Mouse (Mus musculus) MEL (cell line): ENCODE results near the gene Prkce. TPM values are rescaled to one million over a fixed set of nuclear protein-coding genes. Genes with fewer than 3 reads are reported as not detected.

Source experiments
- DNase-seq: peaks from one replicate; pipeline ENCODE4 v3.0.0; 2011; ENCODE audit warnings: low read depth, low spot score
- H3K27ac ChIP-seq: 2 replicates; pipeline ENCODE4 v1.5.1; 2012; ENCODE audit warnings: low read depth, mild to moderate bottlenecking, control low read depth, low read length, moderate library complexity; ENCODE audit not compliant: control insufficient read depth
- H3K27me3 ChIP-seq, 2 experiments: fragments of 150-350 bp in 1 of 2; sonication (generic) in 1 of 2; 2 replicates each; pipeline ENCODE4 v1.6.1; 2012; ENCODE audit warnings: low read length in 2 of 2, mild to moderate bottlenecking in 2 of 2, improper control_type of control experiment in 1 of 2, moderate library complexity in 1 of 2; ENCODE audit not compliant: insufficient read depth in 2 of 2, control insufficient read depth in 1 of 2
- H3K36me3 ChIP-seq, 2 experiments: 2 replicates each; pipeline ENCODE4 v1.6.1; 2012 to 2014; ENCODE audit warnings: low read length in 2 of 2, improper control_type of control experiment in 1 of 2, inconsistent platforms in 1 of 2, mild to moderate bottlenecking in 1 of 2; ENCODE audit not compliant: insufficient read depth in 2 of 2, control insufficient read depth in 1 of 2
- H3K4me1 ChIP-seq, 2 experiments: fragments of 150-350 bp in 1 of 2; sonication (generic) in 1 of 2; 2 replicates each; pipeline ENCODE4 v1.6.1; 2012; ENCODE audit warnings: low read length in 2 of 2, improper control_type of control experiment in 1 of 2, mild to moderate bottlenecking in 1 of 2; ENCODE audit not compliant: insufficient read depth in 2 of 2, control insufficient read depth in 1 of 2
- H3K4me3 ChIP-seq, 2 experiments: fragments of 150-350 bp in 1 of 2; sonication (generic) in 1 of 2; 2 replicates each; pipeline ENCODE4 v1.5.1; 2012; ENCODE audit warnings: low read depth in 2 of 2, low read length in 2 of 2, mild to moderate bottlenecking in 2 of 2, moderate library complexity in 2 of 2, control low read depth in 1 of 2, improper control_type of control experiment in 1 of 2; ENCODE audit not compliant: control insufficient read depth in 1 of 2, insufficient read depth in 1 of 2
- H3K79me2 ChIP-seq: 2 replicates; pipeline ENCODE4 v1.6.1; 2012; ENCODE audit warnings: mild to moderate bottlenecking, low read length, moderate library complexity; ENCODE audit not compliant: control insufficient read depth, poor library complexity, insufficient read depth
- H3K9ac ChIP-seq: 2 replicates; pipeline ENCODE4 v1.6.1; 2012; ENCODE audit warnings: low read depth, mild to moderate bottlenecking, control low read depth, low read length, moderate library complexity; ENCODE audit not compliant: control insufficient read depth, poor library complexity, severe bottlenecking
- H3K9me3 ChIP-seq: fragments of 150-350 bp; sonication (generic); replicated peaks from 2 replicates; pipeline ENCODE4 v1.6.1; 2012; ENCODE audit warnings: mild to moderate bottlenecking, low read length, improper control_type of control experiment, moderate library complexity; ENCODE audit not compliant: insufficient read depth
- BHLHE40 ChIP-seq: IDR thresholded peaks from 2 replicates; pipeline ENCODE4 v1.6.1; 2012; ENCODE audit warnings: low read depth, mild to moderate bottlenecking, inconsistent platforms, low read length, improper control_type of control experiment, borderline replicate concordance
- CHD1 ChIP-seq: IDR thresholded peaks from 2 replicates; pipeline ENCODE4 v1.6.1; 2012; ENCODE audit warnings: low read depth, mild to moderate bottlenecking, inconsistent platforms, low read length, improper control_type of control experiment
- ELF1 ChIP-seq: IDR thresholded peaks from 2 replicates; pipeline ENCODE4 v1.6.1; 2014; ENCODE audit warnings: low read depth, mild to moderate bottlenecking, inconsistent platforms, low read length, improper control_type of control experiment, moderate library complexity
- HCFC1 ChIP-seq: IDR thresholded peaks from 2 replicates; pipeline ENCODE4 v1.6.1; 2012; ENCODE audit warnings: low read depth, mild to moderate bottlenecking, inconsistent platforms, low read length, improper control_type of control experiment, moderate library complexity
- MAZ ChIP-seq: IDR thresholded peaks from 2 replicates; pipeline ENCODE4 v1.6.1; 2012; ENCODE audit warnings: low read depth, mild to moderate bottlenecking, inconsistent platforms, low read length, improper control_type of control experiment
- MEF2A ChIP-seq: IDR thresholded peaks from 2 replicates; pipeline ENCODE4 v1.6.1; 2014; ENCODE audit warnings: low read depth, mild to moderate bottlenecking, inconsistent platforms, low read length, improper control_type of control experiment; ENCODE audit not compliant: poor library complexity, insufficient replicate concordance, severe bottlenecking; ENCODE audit errors: extremely low read depth
- MXI1 ChIP-seq: IDR thresholded peaks from 2 replicates; pipeline ENCODE4 v1.6.1; 2011; ENCODE audit warnings: mild to moderate bottlenecking, low read depth, low read length, improper control_type of control experiment
- MYC ChIP-seq: IDR thresholded peaks from 2 replicates; pipeline ENCODE4 v1.6.1; 2011; ENCODE audit warnings: low read depth, mild to moderate bottlenecking, low read length, improper control_type of control experiment, moderate library complexity
- POLR2A ChIP-seq, 2 experiments: IDR thresholded peaks; 2 replicates each; pipeline ENCODE4 v1.6.1; 2011 to 2012; ENCODE audit warnings: low read length in 2 of 2, mild to moderate bottlenecking in 2 of 2, control low read depth in 1 of 2, improper control_type of control experiment in 1 of 2, low read depth in 1 of 2, moderate library complexity in 1 of 2; ENCODE audit not compliant: control insufficient read depth in 1 of 2, insufficient read depth in 1 of 2, poor library complexity in 1 of 2
- POLR2AphosphoS5 ChIP-seq: IDR thresholded peaks from 2 replicates; pipeline ENCODE4 v1.6.1; 2012; ENCODE audit warnings: low read depth, borderline replicate concordance, mild to moderate bottlenecking, inconsistent platforms, low read length, moderate library complexity, mixed read lengths
- SIN3A ChIP-seq: IDR thresholded peaks from 2 replicates; pipeline ENCODE4 v1.6.1; 2012; ENCODE audit warnings: low read length, improper control_type of control experiment, inconsistent platforms
- SMC3 ChIP-seq: IDR thresholded peaks from 2 replicates; pipeline ENCODE4 v1.6.1; 2011; ENCODE audit warnings: low read depth, low read length, improper control_type of control experiment
- TBP ChIP-seq: IDR thresholded peaks from 2 replicates; pipeline ENCODE4 v1.8.0; 2011; ENCODE audit warnings: low read depth, low read length, improper control_type of control experiment
- TCF12 ChIP-seq: IDR thresholded peaks from 2 replicates; pipeline ENCODE4 v1.6.1; 2014; ENCODE audit warnings: low read depth, mild to moderate bottlenecking, inconsistent platforms, low read length, improper control_type of control experiment, moderate library complexity
- USF2 ChIP-seq, 2 experiments: IDR thresholded peaks; 2 replicates each; pipeline ENCODE4 v1.6.1; 2011 to 2012; ENCODE audit warnings: improper control_type of control experiment in 2 of 2, low read length in 2 of 2, borderline replicate concordance in 1 of 2, inconsistent platforms in 1 of 2, low read depth in 1 of 2, mild to moderate bottlenecking in 1 of 2; ENCODE audit not compliant: insufficient read depth in 1 of 2
- ZC3H11A ChIP-seq: IDR thresholded peaks from 2 replicates; pipeline ENCODE4 v1.6.1; 2012; ENCODE audit warnings: low read depth, mild to moderate bottlenecking, inconsistent platforms, low read length, improper control_type of control experiment
- polyA plus RNA-seq, 2 experiments: library from polyadenylated mRNA; stranded (reverse) in 1 of 2; unstranded in 1 of 2; fragments of >175 nt in 1 of 2; fragments of >200 nt in 1 of 2; gene quantifications; 2 replicates each; pipeline versions ENCODE4 v1.2.1 to v1.2.4; 2012; ENCODE audit warnings: low replicate concordance in 2 of 2, low read depth in 1 of 2; ENCODE audit not compliant: insufficient read length in 2 of 2, insufficient read depth in 1 of 2, missing spikeins in 1 of 2
- total RNA-seq: library from RNA; depleted of rRNA; stranded (reverse); fragments of 300-350 nt; gene quantifications from 2 replicates; pipeline ENCODE4 v1.2.3, GENCODE M21; 2012

The Prkce gene
- total and polyA plus RNA-seq, 3 experiments, result 3.0 to 5.3 TPM; not detected in 1

GRCm38 (mm10) chr17:86522649-86523048 lies 355.1 kb downstream of the Prkce start:
- Histone ChIP-seq H3K36me3 (no peaks in the 10 kb centered on the region), H3K79me2 (no peaks in the 10 kb centered on the region), H3K9me3 (no peaks in the 10 kb centered on the region), H3K27me3 (no peaks in the 10 kb centered on the region), H3K4me3 (no peak overlapping the region), H3K9ac (no peak overlapping the region), H3K4me1 (no peaks in the 10 kb centered on the region), H3K27ac (no peak overlapping the region)
- no peak for DNase-seq
- no peak for TF ChIP-seq MXI1
- TF ChIP-seq ELF1, result no peak
- TF ChIP-seq HCFC1, result no peak
- no peak for TF ChIP-seq TBP
- TF ChIP-seq TCF12, result no peak

- H3K9me3 ChIP-seq, result no peaks in the 10 kb centered on the region
- H3K27me3 ChIP-seq, result no peaks in the 10 kb centered on the region
- no peak for DNase-seq
- no peaks in the 10 kb centered on the region for H3K4me1 ChIP-seq
- H3K4me3 ChIP-seq, result no peak overlapping the region
- H3K79me2 ChIP-seq, result no peaks in the 10 kb centered on the region
- no peaks in the 10 kb centered on the region for H3K36me3 ChIP-seq
- no peak overlapping the region for H3K27ac ChIP-seq
- no peak overlapping the region for H3K9ac ChIP-seq
- TF ChIP-seq MYC (no peak), CHD1 (no peak), MAZ (no peak), BHLHE40 (no peak), USF2 (IDR thresholded peaks at IDR 0.05; ENCODE audit: borderline replicate concordance in 1 of 2, insufficient read depth in 1 of 2, low read depth in 1 of 2, low read length in 2 of 2) (no peak), POLR2AphosphoS5 (no peak), SIN3A (no peak), ZC3H11A (no peak)
These were observed 355.8 kb downstream of the Prkce start for GRCm38 (mm10) chr17:86523374-86523773.

- no peak overlapping the region for H3K27ac ChIP-seq
- H3K36me3 ChIP-seq, result no peaks in the 10 kb centered on the region
- no peaks in the 10 kb centered on the region for H3K27me3 ChIP-seq
- DNase-seq, result no peak
- no peak overlapping the region for H3K4me3 ChIP-seq
- H3K4me1 ChIP-seq, result no peaks in the 10 kb centered on the region
- H3K79me2 ChIP-seq, result no peaks in the 10 kb centered on the region
- TF ChIP-seq POLR2A (IDR thresholded peaks at IDR 0.05; ENCODE audit: control insufficient read depth in 1 of 2, insufficient read depth in 1 of 2, low read depth in 1 of 2, low read length in 2 of 2, poor library complexity in 1 of 2) (no peak), SMC3 (no peak), MAZ (no peak), MEF2A (no peak)
- no peaks in the 10 kb centered on the region for H3K9me3 ChIP-seq
- no peak overlapping the region for H3K9ac ChIP-seq
These were observed 356.3 kb downstream of the Prkce start for GRCm38 (mm10) chr17:86523843-86524242.
